Mouse (Mus musculus): ENCODE data around the gene Lamc1.

GRCm38 (mm10) chr1:153360556-153360955, 28.0 kb upstream of the Lamc1 start:
- TF ChIP-seq CTCF (IDR thresholded peaks at IDR 0.05; ENCODE audit: borderline replicate concordance, control insufficient read depth, extremely low read depth, insufficient read depth, low read length, poor library complexity) (no peak), POLR2A (IDR thresholded peaks at IDR 0.05; ENCODE audit: control insufficient read depth, extremely low read depth, insufficient read depth, low read length, poor library complexity) (no peak)

Data from thymus, adult 2 months (tissue).